Mouse (Mus musculus): ENCODE results near the gene Celf1. TPM values are rescaled to one million over a fixed set of nuclear protein-coding genes. Genes with fewer than 3 reads are reported as not detected.

The Celf1 gene
- total and polyA plus RNA-seq, 3 experiments = 46.2 to 212 (median 82.3) TPM

GRCm38 (mm10) chr2:90958856-90959255, 18.7 kb downstream of the Celf1 start:
- H3K27me3 ChIP-seq (ENCODE audit: control insufficient read depth in 1 of 2, insufficient read depth in 2 of 2, low read length in 2 of 2) = no peaks in the 10 kb centered on the region
- no peak overlapping the region for H3K9ac ChIP-seq (ENCODE audit: control insufficient read depth, low read depth, low read length, poor library complexity, severe bottlenecking)
- DNase-seq (ENCODE audit: low read depth, low spot score) = no peak
- H3K4me3 ChIP-seq (ENCODE audit: control insufficient read depth in 1 of 2, insufficient read depth in 1 of 2, low read depth in 2 of 2, low read length in 2 of 2) = no peak overlapping the region
- H3K4me1 ChIP-seq (ENCODE audit: control insufficient read depth in 1 of 2, insufficient read depth in 2 of 2, low read length in 2 of 2) = peaks cover 4 to 9% of the 10 kb centered on the region in 2 experiments; a peak in 3 of 4 replicates
- H3K9me3 ChIP-seq (replicated peaks; ENCODE audit: insufficient read depth, low read length) = no peaks in the 10 kb centered on the region
- TF ChIP-seq ZC3H11A (IDR thresholded peaks at IDR 0.05; ENCODE audit: low read depth, low read length) = no peak
- TF ChIP-seq CHD1 (IDR thresholded peaks at IDR 0.05; ENCODE audit: low read depth, low read length) = no peak
- TF ChIP-seq TAL1 (IDR thresholded peaks at IDR 0.05; ENCODE audit: low read length) = no peak
- TF ChIP-seq SMC3 (IDR thresholded peaks at IDR 0.05; ENCODE audit: low read depth, low read length) = no peak
- TF ChIP-seq HCFC1 (IDR thresholded peaks at IDR 0.05; ENCODE audit: low read depth, low read length) = no peak
- TF ChIP-seq E2F4 (IDR thresholded peaks at IDR 0.05; ENCODE audit: borderline replicate concordance, low read depth, low read length) = no peak
- TF ChIP-seq POLR2A (IDR thresholded peaks at IDR 0.05; ENCODE audit: control insufficient read depth in 1 of 2, insufficient read depth in 1 of 2, low read depth in 1 of 2, low read length in 2 of 2, poor library complexity in 1 of 2) = no peak
- no peak for TF ChIP-seq ZKSCAN1 (IDR thresholded peaks at IDR 0.05; ENCODE audit: low read depth, low read length)
- TF ChIP-seq SIN3A (IDR thresholded peaks at IDR 0.05; ENCODE audit: low read length) = no peak
- no peak for TF ChIP-seq CHD2 (IDR thresholded peaks at IDR 0.05; ENCODE audit: low read length)
- TF ChIP-seq CTCF (IDR thresholded peaks at IDR 0.05 in 2 of 3, conservative IDR thresholded peaks at IDR 0.05 in 1 of 3; ENCODE audit: control insufficient read depth in 1 of 3, insufficient read depth in 1 of 3, low read depth in 2 of 3, low read length in 3 of 3, poor library complexity in 1 of 3, severe bottlenecking in 1 of 3) = no peak
- TF ChIP-seq ETS1 (IDR thresholded peaks at IDR 0.05; ENCODE audit: low read depth, low read length) = no peak
- no peak for TF ChIP-seq GATA1 (IDR thresholded peaks at IDR 0.05; ENCODE audit: low read depth, low read length)
- no peak for TF ChIP-seq USF1 (IDR thresholded peaks at IDR 0.05; ENCODE audit: low read depth, low read length)
- no peak for TF ChIP-seq MXI1 (IDR thresholded peaks at IDR 0.05; ENCODE audit: low read depth, low read length)
- no peak for TF ChIP-seq TBP (IDR thresholded peaks at IDR 0.05; ENCODE audit: low read depth, low read length)
- TF ChIP-seq GABPA (IDR thresholded peaks at IDR 0.05; ENCODE audit: low read depth, low read length) = no peak
- peaks cover 62% of the 10 kb centered on the region for H3K79me2 ChIP-seq (ENCODE audit: control insufficient read depth, insufficient read depth, low read length, poor library complexity)
- no peak overlapping the region for H3K27ac ChIP-seq (ENCODE audit: control insufficient read depth, low read depth, low read length)
- peaks cover 18 to 29% of the 10 kb centered on the region in 2 experiments for H3K36me3 ChIP-seq (ENCODE audit: control insufficient read depth in 1 of 2, insufficient read depth in 2 of 2, low read length in 2 of 2)

- Histone ChIP-seq H3K9ac (ENCODE audit: control insufficient read depth, low read depth, low read length, poor library complexity, severe bottlenecking) (no peak overlapping the region), H3K27me3 (ENCODE audit: control insufficient read depth in 1 of 2, insufficient read depth in 2 of 2, low read length in 2 of 2) (no peaks in the 10 kb centered on the region), H3K27ac (ENCODE audit: control insufficient read depth, low read depth, low read length) (no peak overlapping the region), H3K9me3 (replicated peaks; ENCODE audit: insufficient read depth, low read length) (no peaks in the 10 kb centered on the region), H3K36me3 (ENCODE audit: control insufficient read depth in 1 of 2, insufficient read depth in 2 of 2, low read length in 2 of 2) (peaks cover 15 to 26% of the 10 kb centered on the region in 2 experiments), H3K4me3 (ENCODE audit: control insufficient read depth in 1 of 2, insufficient read depth in 1 of 2, low read depth in 2 of 2, low read length in 2 of 2) (no peak overlapping the region), H3K4me1 (ENCODE audit: control insufficient read depth in 1 of 2, insufficient read depth in 2 of 2, low read length in 2 of 2) (peaks cover 4 to 8% of the 10 kb centered on the region in 2 experiments; a peak in 3 of 4 replicates), H3K79me2 (ENCODE audit: control insufficient read depth, insufficient read depth, low read length, poor library complexity) (peaks cover 62% of the 10 kb centered on the region)
- TF ChIP-seq MYB (IDR thresholded peaks at IDR 0.05; ENCODE audit: low read depth, low read length) = no peak
- no peak for TF ChIP-seq ZKSCAN1 (IDR thresholded peaks at IDR 0.05; ENCODE audit: low read depth, low read length)
- TF ChIP-seq SIN3A (IDR thresholded peaks at IDR 0.05; ENCODE audit: low read length) = no peak
- no peak for TF ChIP-seq MAFK (IDR thresholded peaks at IDR 0.05; ENCODE audit: borderline replicate concordance, low read depth, low read length)
- TF ChIP-seq HCFC1 (IDR thresholded peaks at IDR 0.05; ENCODE audit: low read depth, low read length) = no peak
- no peak for TF ChIP-seq TBP (IDR thresholded peaks at IDR 0.05; ENCODE audit: low read depth, low read length)
- no peak for TF ChIP-seq POLR2AphosphoS2 (IDR thresholded peaks at IDR 0.05; ENCODE audit: low read length)
- no peak for TF ChIP-seq MYC (IDR thresholded peaks at IDR 0.05; ENCODE audit: low read depth, low read length)
- TF ChIP-seq TAL1 (IDR thresholded peaks at IDR 0.05; ENCODE audit: low read length) = no peak
- TF ChIP-seq CHD1 (IDR thresholded peaks at IDR 0.05; ENCODE audit: low read depth, low read length) = no peak
- no peak for TF ChIP-seq KAT2A (conservative IDR thresholded peaks at IDR 0.05; ENCODE audit: low read depth, low read length)
- TF ChIP-seq JUND (IDR thresholded peaks at IDR 0.05; ENCODE audit: low read depth, low read length) = no peak
- no peak for TF ChIP-seq EP300 (IDR thresholded peaks at IDR 0.05; ENCODE audit: low read depth in 1 of 2, low read length in 2 of 2)
- no peak for TF ChIP-seq ZNF384 (IDR thresholded peaks at IDR 0.05; ENCODE audit: low read depth, low read length)
- no peak for DNase-seq (ENCODE audit: low read depth, low spot score)
These were observed 19.8 kb downstream of the Celf1 start for GRCm38 (mm10) chr2:90960012-90960411.

All from MEL (cell line).